Mouse (Mus musculus): ENCODE measurements at regions not wholly inside any gene's neighbourhood (a gene's known extent, or its start where the extent isn't known, plus 50 kb on each side); places are given as distances from the start of the nearest gene placed in this dataset.

GRCm38 (mm10) chr8:90762390-90762789 lies 54.8 kb downstream of the Gm19935 start:
- H3K79me2 ChIP-seq (ENCODE audit: control insufficient read depth, insufficient read depth), result no peaks in the 10 kb centered on the region
- no peak overlapping the region for H3ac ChIP-seq (ENCODE audit: control insufficient read depth, insufficient read length, low read depth)
- H3K4me3 ChIP-seq (ENCODE audit: insufficient read depth, poor library complexity, severe bottlenecking), result no peak overlapping the region
- no peaks in the 10 kb centered on the region for H3K36me3 ChIP-seq (ENCODE audit: control insufficient read depth, insufficient read depth)
- no peaks in the 10 kb centered on the region for H3K79me3 ChIP-seq (ENCODE audit: low read depth)
- TF ChIP-seq FOSL1 (IDR thresholded peaks at IDR 0.05; ENCODE audit: insufficient read depth, low read length, poor library complexity, severe bottlenecking) (no peak), CTCF (IDR thresholded peaks at IDR 0.05; ENCODE audit: control insufficient read depth, insufficient read depth, insufficient read length) (no peak), CEBPB (IDR thresholded peaks at IDR 0.05; ENCODE audit: low read depth) (no peak), MAX (IDR thresholded peaks at IDR 0.05) (no peak), USF1 (IDR thresholded peaks at IDR 0.05; ENCODE audit: low read depth) (no peak), MYOD1 (IDR thresholded peaks at IDR 0.05; ENCODE audit: control insufficient read depth, insufficient read length, low read depth) (no peak), MYOG (IDR thresholded peaks at IDR 0.05; ENCODE audit: control insufficient read depth, extremely low read depth, insufficient read length) (no peak)
- H3K27me3 ChIP-seq (ENCODE audit: control insufficient read depth, insufficient read depth, insufficient read length), result no peaks in the 10 kb centered on the region

- H3K79me2 ChIP-seq (ENCODE audit: control insufficient read depth, insufficient read depth), result no peaks in the 10 kb centered on the region
- no peak overlapping the region for H3ac ChIP-seq (ENCODE audit: control insufficient read depth, insufficient read length, low read depth)
- no peaks in the 10 kb centered on the region for H3K79me3 ChIP-seq (ENCODE audit: low read depth)
- H3K36me3 ChIP-seq (ENCODE audit: control insufficient read depth, insufficient read depth), result no peaks in the 10 kb centered on the region
- H3K27me3 ChIP-seq (ENCODE audit: control insufficient read depth, insufficient read depth, insufficient read length), result no peaks in the 10 kb centered on the region
- no peak overlapping the region for H3K4me3 ChIP-seq (ENCODE audit: insufficient read depth, poor library complexity, severe bottlenecking)
- no peak for TF ChIP-seq MYOD1 (IDR thresholded peaks at IDR 0.05; ENCODE audit: control insufficient read depth, insufficient read length, low read depth)
- TF ChIP-seq MAX (IDR thresholded peaks at IDR 0.05), result no peak
- TF ChIP-seq USF1 (IDR thresholded peaks at IDR 0.05; ENCODE audit: low read depth), result no peak
- TF ChIP-seq CTCF (IDR thresholded peaks at IDR 0.05; ENCODE audit: control insufficient read depth, insufficient read depth, insufficient read length), result no peak
- TF ChIP-seq CEBPB (IDR thresholded peaks at IDR 0.05; ENCODE audit: low read depth), result no peak
- no peak for TF ChIP-seq MYOG (IDR thresholded peaks at IDR 0.05; ENCODE audit: control insufficient read depth, extremely low read depth, insufficient read length)
- TF ChIP-seq FOSL1 (IDR thresholded peaks at IDR 0.05; ENCODE audit: insufficient read depth, low read length, poor library complexity, severe bottlenecking), result no peak
Observed at GRCm38 (mm10) chr8:90761947-90762346, 55.2 kb downstream of the Gm19935 start.

- Histone ChIP-seq H3K27me3 (ENCODE audit: control insufficient read depth, insufficient read depth, insufficient read length) (no peaks in the 10 kb centered on the region), H3K79me3 (ENCODE audit: low read depth) (no peaks in the 10 kb centered on the region), H3K36me3 (ENCODE audit: control insufficient read depth, insufficient read depth) (no peaks in the 10 kb centered on the region), H3K4me3 (ENCODE audit: insufficient read depth, poor library complexity, severe bottlenecking) (no peak overlapping the region), H3ac (ENCODE audit: control insufficient read depth, insufficient read length, low read depth) (no peak overlapping the region), H3K79me2 (ENCODE audit: control insufficient read depth, insufficient read depth) (no peaks in the 10 kb centered on the region)
- TF ChIP-seq MYOD1 (IDR thresholded peaks at IDR 0.05; ENCODE audit: control insufficient read depth, insufficient read length, low read depth), result no peak
- TF ChIP-seq CEBPB (IDR thresholded peaks at IDR 0.05; ENCODE audit: low read depth), result no peak
- TF ChIP-seq CTCF (IDR thresholded peaks at IDR 0.05; ENCODE audit: control insufficient read depth, insufficient read depth, insufficient read length), result no peak
- no peak for TF ChIP-seq FOSL1 (IDR thresholded peaks at IDR 0.05; ENCODE audit: insufficient read depth, low read length, poor library complexity, severe bottlenecking)
- TF ChIP-seq MAX (IDR thresholded peaks at IDR 0.05), result no peak
- TF ChIP-seq USF1 (IDR thresholded peaks at IDR 0.05; ENCODE audit: low read depth), result no peak
- TF ChIP-seq MYOG (IDR thresholded peaks at IDR 0.05; ENCODE audit: control insufficient read depth, extremely low read depth, insufficient read length), result no peak
Observed at GRCm38 (mm10) chr8:90761446-90761845, 55.7 kb downstream of the Gm19935 start.

GRCm38 (mm10) chr8:90759531-90759930 lies 57.7 kb downstream of the Gm19935 start:
- TF ChIP-seq CEBPB (IDR thresholded peaks at IDR 0.05; ENCODE audit: low read depth), result no peak
- no peak for TF ChIP-seq CTCF (IDR thresholded peaks at IDR 0.05; ENCODE audit: control insufficient read depth, insufficient read depth, insufficient read length)
- TF ChIP-seq MAX (IDR thresholded peaks at IDR 0.05), result no peak
- TF ChIP-seq MYOG (IDR thresholded peaks at IDR 0.05; ENCODE audit: control insufficient read depth, extremely low read depth, insufficient read length), result no peak
- Histone ChIP-seq H3K4me3 (ENCODE audit: insufficient read depth, poor library complexity, severe bottlenecking) (no peak overlapping the region), H3K79me3 (ENCODE audit: low read depth) (no peaks in the 10 kb centered on the region), H3K36me3 (ENCODE audit: control insufficient read depth, insufficient read depth) (no peaks in the 10 kb centered on the region), H3K79me2 (ENCODE audit: control insufficient read depth, insufficient read depth) (no peaks in the 10 kb centered on the region), H3ac (ENCODE audit: control insufficient read depth, insufficient read length, low read depth) (no peak overlapping the region), H3K27me3 (ENCODE audit: control insufficient read depth, insufficient read depth, insufficient read length) (no peaks in the 10 kb centered on the region)

- H3K4me3 ChIP-seq (ENCODE audit: insufficient read depth, poor library complexity, severe bottlenecking), result no peak overlapping the region
- no peaks in the 10 kb centered on the region for H3K27me3 ChIP-seq (ENCODE audit: control insufficient read depth, insufficient read depth, insufficient read length)
- no peaks in the 10 kb centered on the region for H3K36me3 ChIP-seq (ENCODE audit: control insufficient read depth, insufficient read depth)
- TF ChIP-seq MYOD1 (IDR thresholded peaks at IDR 0.05; ENCODE audit: control insufficient read depth, insufficient read length, low read depth), result no peak
- no peak for TF ChIP-seq MAX (IDR thresholded peaks at IDR 0.05)
- no peak for TF ChIP-seq CEBPB (IDR thresholded peaks at IDR 0.05; ENCODE audit: low read depth)
- H3K79me2 ChIP-seq (ENCODE audit: control insufficient read depth, insufficient read depth), result no peaks in the 10 kb centered on the region
- H3K79me3 ChIP-seq (ENCODE audit: low read depth), result no peaks in the 10 kb centered on the region
- no peak overlapping the region for H3ac ChIP-seq (ENCODE audit: control insufficient read depth, insufficient read length, low read depth)
Observed at GRCm38 (mm10) chr8:90755020-90755419, 62.2 kb downstream of the Gm19935 start.

- no peaks in the 10 kb centered on the region for H3K27me3 ChIP-seq (ENCODE audit: control insufficient read depth, insufficient read depth, insufficient read length)
- no peak overlapping the region for H3K4me3 ChIP-seq (ENCODE audit: insufficient read depth, poor library complexity, severe bottlenecking)
- no peak overlapping the region for H3ac ChIP-seq (ENCODE audit: control insufficient read depth, insufficient read length, low read depth)
- H3K79me3 ChIP-seq (ENCODE audit: low read depth), result no peaks in the 10 kb centered on the region
- no peak for TF ChIP-seq USF1 (IDR thresholded peaks at IDR 0.05; ENCODE audit: low read depth)
- no peak for TF ChIP-seq CEBPB (IDR thresholded peaks at IDR 0.05; ENCODE audit: low read depth)
- TF ChIP-seq CTCF (IDR thresholded peaks at IDR 0.05; ENCODE audit: control insufficient read depth, insufficient read depth, insufficient read length), result no peak
- TF ChIP-seq MAX (IDR thresholded peaks at IDR 0.05), result no peak
- no peak for TF ChIP-seq MYOG (IDR thresholded peaks at IDR 0.05; ENCODE audit: control insufficient read depth, extremely low read depth, insufficient read length)
- TF ChIP-seq MYOD1 (IDR thresholded peaks at IDR 0.05; ENCODE audit: control insufficient read depth, insufficient read length, low read depth), result no peak
- TF ChIP-seq FOSL1 (IDR thresholded peaks at IDR 0.05; ENCODE audit: insufficient read depth, low read length, poor library complexity, severe bottlenecking), result no peak
- H3K79me2 ChIP-seq (ENCODE audit: control insufficient read depth, insufficient read depth), result no peaks in the 10 kb centered on the region
- no peaks in the 10 kb centered on the region for H3K36me3 ChIP-seq (ENCODE audit: control insufficient read depth, insufficient read depth)
Observed at GRCm38 (mm10) chr8:90743546-90743945, 73.6 kb downstream of the Gm19935 start.

All from C2C12 (cell line).